Mouse (Mus musculus): Measurements from ENCODE around the gene Lrfn2. TPM values are rescaled to one million over a fixed set of nuclear protein-coding genes. Genes with fewer than 3 reads are reported as not detected.

The Lrfn2 gene
- total RNA-seq, 2 experiments from 2014 or later: 36.6 to 42.2 TPM

DNA sequence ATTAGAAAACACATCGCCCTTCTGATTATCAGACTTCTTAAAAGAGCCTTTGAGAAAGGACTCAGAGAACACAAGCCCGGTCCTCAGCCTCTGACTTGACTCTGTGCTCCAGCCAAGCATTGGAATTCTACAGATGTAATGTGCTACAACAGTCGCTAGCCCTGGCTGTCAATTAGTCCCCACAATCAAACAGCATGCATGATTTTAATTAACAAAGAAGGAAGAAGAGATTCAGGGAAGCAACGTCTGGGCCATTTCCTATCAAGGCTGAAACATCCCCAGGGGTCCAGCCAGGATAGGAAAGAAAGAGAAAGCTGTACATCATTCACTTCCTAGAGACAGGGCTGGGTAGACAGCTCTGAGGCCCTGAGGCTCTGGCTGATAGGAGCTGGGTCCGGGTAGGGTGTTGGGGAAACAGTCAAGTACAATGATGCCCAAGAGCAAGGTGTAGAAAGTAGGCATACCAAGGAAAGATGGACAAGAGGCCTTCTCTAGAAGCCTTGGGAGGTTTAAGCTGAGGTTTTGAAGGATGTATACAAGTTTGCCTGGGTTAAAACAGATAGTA, 101.6 kb downstream of the Lrfn2 start:
- no peak for DNase-seq

DNA sequence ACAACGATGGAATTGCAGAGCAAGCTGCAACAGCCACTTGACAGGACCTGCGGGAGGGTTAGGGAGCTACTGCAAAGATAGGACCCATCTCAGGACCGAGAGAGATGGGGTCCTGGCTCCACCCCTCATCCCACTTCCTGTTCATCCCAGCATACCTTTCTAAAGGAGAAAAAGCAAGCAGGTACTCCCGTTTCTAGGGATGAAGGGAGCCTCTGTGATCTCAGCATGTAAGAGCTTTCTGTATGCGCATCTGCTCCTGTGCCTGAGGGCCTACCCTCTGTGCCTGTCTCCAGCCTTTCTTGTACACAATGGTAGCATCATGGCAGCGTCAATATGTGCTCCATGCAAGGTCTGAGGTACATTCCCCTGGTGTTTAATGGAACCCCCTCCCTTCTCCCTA, 102.9 kb downstream of the Lrfn2 start:
- no peak for DNase-seq

DNA sequence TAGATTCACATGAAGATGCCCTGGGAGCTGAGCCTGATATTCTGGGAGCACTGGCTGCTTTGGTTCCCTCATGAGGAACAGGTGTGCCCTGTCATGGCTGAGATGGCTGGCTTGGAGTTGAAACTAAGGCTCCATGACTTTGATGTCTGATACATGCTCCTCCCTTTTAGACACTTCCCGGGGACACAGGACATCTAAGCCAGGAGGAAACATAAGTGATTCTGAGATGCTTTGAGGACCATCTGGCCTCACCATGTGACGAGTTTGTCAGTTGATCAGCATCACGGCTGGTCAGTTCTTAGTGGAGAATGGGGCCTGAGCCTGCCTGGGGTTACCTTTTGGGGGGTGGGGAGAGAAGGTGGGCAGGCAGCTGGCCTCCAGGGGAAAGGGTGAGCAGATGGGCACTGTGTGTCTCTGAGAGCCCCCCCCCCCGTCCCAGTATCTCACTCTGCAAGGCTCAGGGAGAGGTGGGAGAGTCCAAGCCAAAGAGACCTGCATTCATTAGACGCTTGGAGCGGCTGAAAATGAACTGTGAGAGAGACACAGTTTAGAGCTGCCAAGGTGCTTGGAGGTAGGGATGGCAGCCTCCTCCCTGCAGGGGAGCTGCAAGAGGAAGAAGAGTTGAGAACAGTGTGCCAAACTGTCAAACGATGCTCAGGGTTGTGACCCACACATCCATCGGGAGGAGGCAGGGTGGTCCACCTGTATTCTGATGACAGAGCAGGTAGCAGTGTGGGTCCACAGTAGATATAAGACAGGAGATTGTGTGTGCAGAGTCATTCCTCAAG, 105.2 kb downstream of the Lrfn2 start:
- no peak for DNase-seq

DNA sequence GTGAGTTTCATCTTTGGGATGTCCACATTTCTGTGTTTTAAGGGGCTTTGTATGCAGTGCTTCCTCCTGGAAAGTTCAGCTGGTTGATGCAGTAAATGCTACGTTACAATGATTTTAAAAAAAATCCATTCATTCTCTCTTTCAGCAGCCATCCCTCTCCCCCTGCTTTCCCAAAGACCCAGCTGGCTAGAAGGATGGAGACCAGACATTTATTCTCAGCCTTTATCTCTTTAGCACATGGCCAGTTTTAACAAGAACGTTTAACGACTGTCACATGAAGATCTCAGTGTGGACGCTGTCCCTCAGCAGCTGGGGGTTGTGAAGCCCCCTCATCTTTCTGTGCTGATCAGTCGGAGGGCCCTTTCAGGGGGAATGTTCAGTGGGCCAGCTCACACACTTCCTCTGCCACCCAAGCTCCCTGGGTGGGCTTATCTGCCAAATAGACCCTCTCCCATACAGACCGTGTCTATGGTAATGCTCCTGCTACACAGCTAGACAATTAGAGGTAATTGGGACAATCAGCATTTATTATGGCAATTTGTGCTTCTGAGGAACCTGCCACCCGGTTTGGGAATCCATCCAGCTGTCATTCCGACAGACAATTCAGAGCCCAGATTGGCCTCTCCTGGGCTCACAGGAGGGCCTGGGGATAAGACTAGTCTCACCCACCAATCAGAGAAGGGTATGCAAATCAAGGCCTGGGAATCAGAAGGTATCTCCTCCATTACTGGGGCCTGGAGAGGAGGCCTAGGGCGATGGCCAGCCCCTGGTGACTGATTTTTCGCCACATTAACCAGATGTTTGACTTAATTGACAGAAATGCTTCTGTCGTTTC, 111.8 kb downstream of the Lrfn2 start:
- DNase-seq: no peak

DNA sequence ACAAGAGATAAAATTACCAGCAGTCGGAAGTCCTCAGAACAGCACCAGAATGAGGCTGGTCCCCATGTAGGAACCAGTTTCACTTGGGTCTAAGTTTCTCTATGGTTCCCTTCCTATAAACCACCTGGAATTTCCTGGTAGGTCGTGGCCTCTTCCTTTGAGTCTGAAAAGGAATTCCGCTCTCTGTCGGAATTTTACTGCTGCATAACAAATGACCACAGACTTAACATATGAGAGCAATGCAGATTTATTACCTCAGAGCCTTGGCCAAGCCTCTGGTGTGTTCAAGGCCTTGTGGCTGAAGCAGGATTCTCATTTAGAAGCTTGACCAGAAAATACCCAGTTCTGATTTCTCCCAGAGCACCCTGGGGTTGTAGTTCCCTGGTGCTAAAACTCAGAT, 115.7 kb downstream of the Lrfn2 start:
- no peak for DNase-seq

DNA sequence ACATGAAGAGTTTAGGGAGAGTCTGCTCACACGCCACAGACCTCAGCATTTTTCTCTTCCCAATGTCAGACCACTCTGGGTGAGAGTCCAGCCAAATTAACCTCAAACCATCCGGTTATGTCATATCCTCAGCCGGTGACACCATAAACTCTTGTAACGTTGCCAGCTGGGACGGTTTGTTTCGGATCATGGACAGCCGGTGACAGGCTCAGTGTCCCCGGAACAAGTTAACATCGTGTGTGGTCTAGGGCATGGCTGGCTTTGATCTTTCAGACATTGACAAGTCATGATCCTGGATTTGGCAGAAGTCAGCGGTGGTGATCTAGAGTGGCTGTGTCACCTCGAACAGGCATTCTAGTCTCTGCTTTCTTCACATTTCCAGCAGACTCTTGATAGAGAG, 119.1 kb downstream of the Lrfn2 start:
- DNase-seq: no peak

DNA sequence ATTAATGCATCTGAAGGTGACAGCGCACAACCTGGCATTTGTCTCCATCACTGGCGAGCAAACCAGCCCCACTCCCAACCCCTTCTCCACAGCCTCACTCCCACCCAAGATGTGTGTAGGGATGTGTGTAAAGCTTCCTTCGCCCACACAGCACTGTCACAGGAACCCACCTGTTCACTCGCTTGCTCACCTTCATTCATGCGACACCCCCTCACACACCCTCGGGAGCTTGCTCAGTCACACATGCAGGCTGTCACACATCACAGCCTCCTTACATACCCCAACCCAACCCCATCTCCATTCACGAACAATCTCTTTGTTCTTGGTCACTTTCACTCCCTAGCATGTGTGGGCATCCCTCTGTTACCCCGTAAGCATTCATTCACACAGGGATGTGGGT, 129.0 kb downstream of the Lrfn2 start:
- DNase-seq: no peak

DNA sequence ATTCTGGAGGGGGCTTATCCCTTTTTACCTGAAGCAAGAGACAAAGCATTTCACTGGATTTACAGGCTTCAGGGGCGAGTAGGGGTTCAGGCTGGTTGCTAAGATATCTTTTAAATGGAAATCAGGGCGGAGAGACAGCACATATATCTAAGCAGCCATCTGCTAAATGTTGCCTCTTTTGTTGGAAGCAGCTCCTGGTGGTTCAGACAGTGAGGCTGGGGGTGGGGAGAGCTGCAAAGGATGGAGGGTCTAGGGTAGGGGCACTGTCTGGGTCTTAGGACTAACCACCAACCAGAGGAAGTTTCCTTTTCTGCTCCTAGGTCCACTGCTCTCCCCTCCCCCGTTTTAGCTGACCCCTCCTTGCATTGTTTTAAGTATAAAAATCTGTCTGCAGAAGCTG, 131.6 kb downstream of the Lrfn2 start:
- DNase-seq: no peak

DNA sequence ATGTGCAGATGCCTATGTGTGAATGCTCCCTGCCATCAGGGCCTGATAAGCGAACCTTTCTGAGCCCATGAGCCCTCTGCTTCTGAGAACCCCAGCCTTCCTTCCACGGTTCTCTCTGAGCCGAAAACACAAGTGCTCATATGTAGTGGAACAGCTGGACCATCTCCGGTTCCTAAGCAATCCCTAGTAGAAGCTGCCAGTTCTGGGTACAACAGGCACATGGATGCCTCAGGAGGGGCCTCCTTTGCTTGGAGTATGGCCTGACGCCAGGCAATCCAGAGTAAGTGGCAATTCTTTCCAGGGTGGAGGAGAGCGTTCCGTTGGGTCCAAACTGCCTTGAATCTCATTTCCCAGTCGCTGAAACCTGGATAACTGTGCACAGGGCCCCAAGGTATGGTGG, 132.3 kb downstream of the Lrfn2 start:
- peak; percentile 64 to 75 for DNase-seq

DNA sequence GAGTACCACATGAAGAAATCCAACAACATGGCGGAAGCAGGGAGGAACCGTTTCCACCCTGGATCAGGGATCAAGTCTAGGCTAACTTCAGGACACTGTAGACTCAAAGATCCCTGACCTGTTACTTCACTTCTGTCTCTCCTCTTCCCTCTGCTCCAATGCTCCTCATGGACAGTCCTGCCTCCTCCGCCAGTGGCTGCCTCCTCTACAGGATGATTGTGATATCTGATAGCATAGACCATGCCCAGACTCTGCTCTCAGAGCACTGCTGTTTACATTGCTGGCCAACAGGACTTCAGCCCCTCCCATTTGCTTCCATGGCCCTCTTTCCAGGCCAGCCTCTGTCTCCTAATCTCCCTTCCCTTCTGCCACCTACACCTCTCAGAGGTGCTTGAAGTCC, 132.9 kb downstream of the Lrfn2 start:
- no peak for DNase-seq

DNA sequence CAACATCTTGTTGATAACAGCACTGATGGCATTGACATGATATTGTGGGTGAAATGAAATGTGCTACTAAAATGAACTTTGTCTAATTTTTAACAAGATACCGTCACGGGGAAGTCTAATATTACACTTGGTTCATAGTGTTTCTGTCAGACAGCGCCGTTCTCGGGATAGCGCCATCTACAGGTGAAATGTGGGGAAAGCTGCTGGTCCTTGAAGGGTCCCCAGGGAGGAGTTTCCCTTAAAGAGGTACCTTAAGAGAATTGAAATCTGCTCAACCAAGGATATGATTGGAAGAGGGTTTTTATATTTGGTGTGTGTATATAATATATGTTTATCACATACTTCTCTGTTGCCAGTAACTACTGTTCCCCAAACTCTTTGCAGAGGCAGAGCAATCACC, 134.6 kb downstream of the Lrfn2 start:
- no peak for DNase-seq

DNA sequence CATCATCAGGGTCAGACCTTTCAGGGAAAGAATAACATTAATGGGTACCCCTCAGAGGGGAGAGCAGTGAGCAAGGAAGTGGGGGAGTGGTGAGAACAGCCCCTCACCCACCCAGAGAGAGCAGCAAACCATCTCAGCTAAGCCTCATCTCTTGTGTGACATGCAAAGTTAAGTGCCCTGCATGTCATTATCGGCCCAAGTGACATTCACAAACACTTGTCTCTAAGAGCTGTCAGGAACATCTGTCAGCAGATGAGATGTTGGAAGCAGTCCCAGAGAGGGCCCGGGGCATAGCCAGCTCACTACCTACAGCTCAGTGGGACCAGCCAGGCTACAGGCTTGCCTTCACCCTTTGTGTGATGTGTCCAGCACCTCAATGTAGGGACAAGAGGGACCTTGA, 146.0 kb downstream of the Lrfn2 start:
- DNase-seq: no peak

DNA sequence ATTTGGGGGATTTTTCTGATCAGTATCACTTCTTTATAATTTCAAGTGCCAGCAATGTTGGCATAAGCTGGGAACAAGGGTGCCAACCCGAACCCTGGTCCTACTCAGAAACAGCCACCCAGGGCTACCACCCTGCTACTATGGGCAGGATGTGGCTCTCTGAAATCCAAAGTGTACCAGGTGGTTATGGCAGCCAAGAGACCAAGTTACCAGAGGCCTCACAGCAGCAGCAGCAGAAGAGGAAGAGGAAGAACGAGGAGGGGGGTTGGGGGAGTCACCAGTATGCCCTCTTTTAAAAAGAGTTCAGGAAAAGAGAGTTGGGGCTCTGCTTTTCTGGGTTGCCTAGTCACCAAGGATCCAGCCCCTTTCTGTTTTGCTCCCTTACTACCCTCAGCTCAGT, 147.5 kb downstream of the Lrfn2 start:
- no peak for DNase-seq

DNA sequence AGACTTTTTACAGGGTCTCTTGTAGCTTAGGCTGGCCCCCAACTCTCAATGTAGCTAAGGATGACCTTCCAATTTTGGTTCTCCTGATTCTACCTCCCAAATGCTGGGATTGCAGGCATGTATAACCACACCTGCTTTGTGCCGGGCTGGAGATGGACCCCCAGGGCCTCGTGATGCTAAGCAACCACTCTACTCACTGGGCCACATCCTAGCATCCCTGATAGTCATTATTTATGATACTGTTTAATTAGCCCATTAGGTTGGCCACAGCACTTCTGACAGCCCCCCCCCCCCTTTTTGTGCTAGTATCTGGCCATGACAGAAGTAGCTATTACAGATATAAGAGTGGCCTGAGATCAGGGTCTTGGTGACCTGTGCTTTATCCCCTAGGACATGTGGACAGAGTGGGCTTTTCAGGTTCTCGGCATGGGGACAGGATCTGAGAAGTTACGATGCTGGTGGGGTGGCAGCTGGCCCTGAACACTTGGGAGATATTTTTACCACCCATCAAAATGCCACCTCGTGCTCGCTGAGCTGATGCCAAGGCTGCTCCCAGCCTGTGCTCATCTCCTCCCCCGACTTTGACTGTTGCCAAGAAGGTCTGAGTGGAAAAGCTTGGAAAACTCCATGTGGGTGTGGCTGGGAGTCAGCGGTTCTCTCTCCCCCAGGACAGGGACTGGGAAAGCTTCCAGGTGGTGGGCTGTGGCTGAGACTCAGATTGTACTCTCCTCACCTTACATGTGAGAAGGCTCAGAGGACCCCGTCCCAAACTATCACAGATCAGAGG, 151.6 kb downstream of the Lrfn2 start:
- DNase-seq: peak; percentile 72 to 79

DNA sequence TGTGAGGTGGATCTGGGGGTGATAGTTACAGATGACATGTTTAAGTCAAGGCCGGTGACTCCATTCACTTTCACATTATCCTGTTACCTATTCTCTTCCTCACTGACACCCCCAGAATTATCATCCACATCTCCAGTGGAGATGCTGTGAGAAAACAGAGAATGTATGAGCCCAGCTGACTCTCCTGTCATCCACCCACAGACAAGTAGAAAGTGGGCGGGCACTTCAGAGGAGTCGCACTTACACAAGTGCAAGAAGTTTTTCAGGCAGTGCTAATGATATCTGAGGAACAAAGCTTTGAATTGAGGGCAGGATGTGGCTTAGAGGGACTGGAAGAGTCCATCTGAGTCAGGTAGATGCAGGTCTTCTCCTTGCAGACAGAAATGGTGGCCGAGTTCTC, 152.9 kb downstream of the Lrfn2 start:
- DNase-seq: no peak

DNA sequence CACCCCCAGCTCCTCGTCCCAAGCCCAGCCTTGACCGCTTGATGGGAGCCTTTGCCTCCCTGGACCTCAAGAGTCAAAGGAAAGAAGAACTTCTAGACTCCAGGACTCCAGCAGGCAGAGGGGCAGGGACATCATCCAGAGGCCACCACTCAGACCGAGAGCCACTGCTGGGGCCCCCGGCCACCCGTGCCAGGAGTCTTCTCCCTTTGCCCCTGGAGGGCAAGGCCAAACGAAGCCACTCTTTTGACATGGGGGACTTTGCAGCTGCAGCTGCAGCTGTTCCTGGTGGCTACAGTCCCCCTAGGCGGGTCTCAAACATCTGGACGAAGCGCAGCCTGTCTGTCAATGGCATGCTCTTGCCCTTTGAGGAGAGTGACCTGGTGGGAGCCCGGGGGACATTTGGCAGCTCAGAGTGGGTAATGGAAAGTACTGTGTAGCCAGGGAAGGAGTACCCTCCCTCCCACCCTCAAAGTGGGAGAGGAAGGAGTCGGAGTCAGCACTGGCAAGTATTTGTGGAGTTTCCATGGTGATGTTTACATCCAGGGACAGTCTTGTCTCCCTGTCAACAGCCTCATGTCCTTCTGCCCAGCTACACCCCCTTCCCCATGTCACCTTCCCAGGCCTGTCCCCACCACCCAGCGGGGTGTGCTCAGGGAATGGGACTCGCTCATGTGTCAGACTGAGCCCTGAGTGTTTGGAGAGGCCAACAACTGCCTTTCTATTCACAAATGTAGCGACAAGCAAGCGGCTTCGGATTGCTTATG, 164.8 kb downstream of the Lrfn2 start:
- no peak for DNase-seq

DNA sequence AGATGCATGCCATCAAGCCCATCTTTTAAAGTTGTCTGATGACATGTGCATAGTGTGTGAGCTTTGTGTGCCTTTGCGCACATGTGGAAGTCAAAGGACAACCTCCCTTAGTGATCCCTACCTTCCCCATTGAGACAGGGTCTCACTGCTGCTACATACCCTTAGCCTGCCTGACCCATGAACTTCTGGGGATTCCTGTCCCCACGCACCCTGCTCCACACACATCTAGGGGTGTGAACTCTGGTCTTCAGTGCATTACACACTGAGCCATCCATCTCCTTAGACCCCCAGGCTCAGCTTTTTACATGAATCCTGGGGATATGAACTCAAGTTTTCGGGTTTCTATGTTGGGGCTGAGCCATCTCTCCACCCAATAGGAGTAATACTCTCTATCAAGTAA, 179.2 kb downstream of the Lrfn2 start:
- no peak for DNase-seq

DNA sequence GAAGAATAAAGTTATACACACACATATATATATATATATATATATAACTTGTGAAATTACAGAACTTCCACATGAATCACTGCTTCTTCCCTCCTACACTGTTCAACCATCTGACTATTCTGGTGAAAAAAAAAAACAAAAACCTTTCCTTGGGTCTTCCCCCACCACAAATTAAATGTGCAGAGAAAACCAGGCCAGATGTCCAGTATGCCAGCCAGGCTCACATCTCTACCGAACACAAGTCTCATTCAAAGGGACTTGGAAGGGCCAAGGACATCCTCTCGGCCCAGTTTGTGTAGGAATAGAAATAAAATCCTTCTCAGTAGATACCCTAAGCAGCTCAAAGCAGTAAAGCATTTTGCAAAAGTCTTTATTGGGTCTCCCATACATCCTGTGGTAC, 179.7 kb downstream of the Lrfn2 start:
- DNase-seq: no peak

DNA sequence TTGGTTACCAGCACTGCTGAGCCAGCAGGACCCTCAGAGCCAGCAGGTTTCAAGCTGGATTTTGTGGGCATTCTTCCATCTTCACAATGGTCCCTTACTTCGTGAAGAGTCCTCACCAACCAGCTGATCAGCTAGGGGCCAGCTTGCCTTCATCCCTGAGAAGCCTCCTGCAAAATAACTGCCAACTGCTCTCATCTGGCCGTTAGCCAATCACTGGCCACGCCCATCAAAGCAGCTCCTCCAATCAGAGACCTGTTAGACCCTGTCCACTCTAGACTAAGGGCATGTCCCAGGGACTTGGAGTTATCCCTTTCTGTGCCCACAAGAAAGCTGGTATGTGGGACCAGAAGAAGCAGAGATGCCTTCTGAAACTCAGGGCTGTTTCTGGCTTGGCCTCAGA, 181.2 kb downstream of the Lrfn2 start:
- no peak for DNase-seq

DNA sequence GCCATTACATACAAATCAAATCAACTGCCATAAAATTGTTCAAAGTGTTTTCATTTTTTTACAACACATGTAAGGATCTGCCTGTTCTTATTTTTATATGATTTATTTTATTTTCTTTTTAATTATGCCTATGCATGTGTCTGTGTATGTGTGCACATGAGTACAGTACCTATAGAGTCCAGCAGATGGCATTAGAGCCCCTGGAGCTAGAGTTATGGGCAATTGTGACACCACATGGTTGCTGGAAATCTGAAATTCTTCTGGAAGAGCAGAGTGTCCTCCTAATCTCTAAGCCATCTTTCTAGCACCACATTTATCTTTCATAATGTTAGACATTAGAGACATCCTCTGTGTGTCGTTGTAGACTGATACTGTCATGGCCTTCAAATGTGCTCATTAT, 192.0 kb downstream of the Lrfn2 start:
- no peak for DNase-seq

DNA sequence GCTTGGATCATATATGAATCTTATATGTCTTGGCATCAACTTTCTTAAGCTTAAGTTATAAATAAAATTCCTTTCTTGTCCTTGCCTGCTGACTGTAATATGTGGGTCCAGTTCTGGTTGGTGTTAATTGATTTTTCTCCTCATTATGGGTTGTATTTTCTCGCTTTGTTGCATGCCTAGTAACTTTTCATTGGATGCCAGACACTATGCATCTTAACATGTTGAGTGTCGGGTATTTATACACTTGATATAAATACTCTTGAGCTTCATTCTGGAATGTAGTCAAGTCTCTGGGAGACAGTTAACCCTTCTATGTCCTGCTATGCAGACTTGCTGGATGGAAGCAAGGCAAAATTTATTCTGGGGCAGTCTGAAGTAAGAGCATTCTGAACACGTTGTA, 192.5 kb downstream of the Lrfn2 start:
- DNase-seq: no peak

Data from layer of hippocampus, postnatal 36 days (tissue).